Mouse (Mus musculus): Measurements from ENCODE around the gene F5.
A peak's percentile ranks its signal among the peaks of the same experiment; 100 is the strongest.
"Not testable (repeated sequence)": the region's sequence is repeated elsewhere in the genome, so short reads cannot be mapped to it uniquely, and the experiment has no call there.

The F5 gene

GRCm38 (mm10) chr1:164159781-164160180 is 8.1 kb downstream of the F5 start:
- DNase-seq (ENCODE audit: low spot score) = no peak

- DNase-seq (ENCODE audit: low spot score) = no peak
These were observed 11.1 kb downstream of the F5 start for GRCm38 (mm10) chr1:164162745-164163144.

- no peak for DNase-seq (ENCODE audit: low spot score)
These were observed 17.2 kb downstream of the F5 start for GRCm38 (mm10) chr1:164168818-164169217.

- DNase-seq (ENCODE audit: low spot score) = no peak
These were observed 18.8 kb downstream of the F5 start for GRCm38 (mm10) chr1:164170434-164170833.

DNA sequence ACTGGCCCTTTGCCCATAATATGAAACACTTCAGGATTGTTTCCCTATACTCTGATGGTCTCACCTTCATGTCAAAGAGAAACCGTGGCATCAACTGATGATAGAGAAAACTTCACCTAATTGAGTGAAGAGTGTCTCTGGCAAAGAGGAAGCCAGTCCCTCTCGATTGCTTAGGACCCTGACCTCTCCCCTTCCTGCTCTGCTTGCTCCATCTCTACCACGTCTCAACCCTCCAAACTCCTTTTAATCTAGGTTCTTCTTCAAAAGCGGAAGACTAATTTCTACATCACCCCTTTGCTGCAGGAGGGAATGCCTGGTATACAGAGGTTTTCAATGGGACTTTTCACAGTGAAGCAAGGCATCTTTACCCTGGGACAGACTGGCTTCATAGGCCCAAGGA is 21.5 kb downstream of the F5 start:
- DNase-seq (ENCODE audit: low spot score) = no peak

GRCm38 (mm10) chr1:164176856-164177255 is 25.2 kb downstream of the F5 start:
- no peak for DNase-seq (ENCODE audit: low spot score)

- no peak for DNase-seq (ENCODE audit: low spot score)
These were observed 26.8 kb downstream of the F5 start for GRCm38 (mm10) chr1:164178429-164178828.

GRCm38 (mm10) chr1:164184142-164184870 is 32.7 kb downstream of the F5 start:
- peak; percentile 61 for DNase-seq (ENCODE audit: low spot score)

DNA sequence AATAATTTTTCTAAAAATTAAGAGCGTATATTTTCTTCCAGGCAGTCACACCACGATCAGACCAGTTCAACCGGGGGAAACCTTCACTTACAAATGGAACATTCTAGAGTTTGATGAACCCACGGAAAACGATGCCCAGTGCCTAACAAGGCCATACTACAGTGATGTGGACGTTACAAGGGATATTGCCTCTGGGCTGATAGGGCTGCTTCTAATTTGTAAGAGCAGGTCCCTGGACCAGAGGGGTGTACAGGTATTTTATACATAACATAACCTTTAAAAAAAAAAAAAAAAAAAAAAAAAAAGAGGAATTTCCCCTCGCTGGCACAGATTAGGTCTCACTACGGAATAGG is 33.2 kb downstream of the F5 start:
- DNase-seq (ENCODE audit: low spot score) = no peak

GRCm38 (mm10) chr1:164185316-164185715 is 33.7 kb downstream of the F5 start:
- no peak for DNase-seq (ENCODE audit: low spot score)

- DNase-seq (ENCODE audit: low spot score) = no peak
These were observed 35.4 kb downstream of the F5 start for GRCm38 (mm10) chr1:164187002-164187560.

DNA sequence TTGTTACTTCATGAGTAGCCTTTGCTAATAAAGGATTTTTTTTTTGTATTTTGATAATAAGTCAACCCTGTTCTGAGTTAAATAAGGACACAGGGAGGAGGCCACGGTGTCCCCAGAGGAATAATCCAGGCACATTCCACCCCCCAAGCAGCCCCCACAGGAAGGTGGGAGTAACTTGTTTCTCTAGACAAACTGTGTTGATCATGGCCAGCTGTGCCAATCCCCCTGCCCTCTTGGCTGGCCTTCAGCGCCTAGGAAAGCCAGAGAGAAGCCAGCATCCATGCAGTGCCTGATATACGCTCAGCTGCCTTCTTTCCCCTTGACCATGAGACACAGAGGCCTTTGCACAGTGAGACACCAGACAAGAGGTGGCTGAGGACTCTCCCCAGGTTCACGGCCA is 47.9 kb downstream of the F5 start:
- no peak for DNase-seq (ENCODE audit: low spot score)

DNA sequence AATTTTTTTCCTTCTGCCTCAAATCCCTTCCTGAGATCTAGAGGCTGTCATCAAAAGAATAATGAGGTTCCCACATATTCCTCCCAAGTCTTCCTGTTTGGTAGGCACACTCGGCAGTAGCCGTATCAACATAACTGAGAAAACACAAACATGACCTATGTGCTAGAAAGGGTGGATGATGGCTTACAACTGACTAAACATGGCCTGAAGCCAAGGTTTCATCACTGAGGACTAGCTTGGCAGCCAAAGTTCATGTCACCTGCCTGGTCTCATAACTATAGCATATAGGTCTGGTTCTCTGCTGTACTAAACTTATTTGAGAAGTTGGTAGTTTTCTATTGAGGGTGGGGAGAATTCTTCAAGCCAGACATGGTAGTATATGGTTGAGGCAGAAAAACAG is 56.8 kb downstream of the F5 start:
- no peak for DNase-seq (ENCODE audit: low spot score)

DNA sequence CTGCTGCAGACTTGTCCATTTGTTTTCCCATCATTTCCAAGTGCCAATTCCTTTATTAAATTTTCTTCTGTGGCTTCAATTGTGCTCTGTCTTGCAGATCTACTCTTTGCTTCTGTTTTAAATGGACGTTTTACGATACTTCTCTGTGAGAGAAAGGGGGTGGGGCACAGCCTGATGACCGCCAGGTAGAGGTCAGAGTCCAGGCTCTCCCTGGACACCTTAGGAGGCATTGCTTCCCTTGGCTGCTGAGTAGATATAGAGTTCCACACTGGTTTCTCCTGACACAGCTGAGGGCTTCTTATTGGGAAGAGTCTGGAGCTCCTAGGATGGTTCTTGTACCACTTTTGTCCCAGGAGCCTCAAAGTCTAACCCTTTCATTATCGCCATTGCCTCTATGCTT is 59.3 kb downstream of the F5 start:
- DNase-seq (ENCODE audit: low spot score) = no peak

- no peak for DNase-seq (ENCODE audit: low spot score)
These were observed 61.0 kb downstream of the F5 start for GRCm38 (mm10) chr1:164212686-164213085.

DNA sequence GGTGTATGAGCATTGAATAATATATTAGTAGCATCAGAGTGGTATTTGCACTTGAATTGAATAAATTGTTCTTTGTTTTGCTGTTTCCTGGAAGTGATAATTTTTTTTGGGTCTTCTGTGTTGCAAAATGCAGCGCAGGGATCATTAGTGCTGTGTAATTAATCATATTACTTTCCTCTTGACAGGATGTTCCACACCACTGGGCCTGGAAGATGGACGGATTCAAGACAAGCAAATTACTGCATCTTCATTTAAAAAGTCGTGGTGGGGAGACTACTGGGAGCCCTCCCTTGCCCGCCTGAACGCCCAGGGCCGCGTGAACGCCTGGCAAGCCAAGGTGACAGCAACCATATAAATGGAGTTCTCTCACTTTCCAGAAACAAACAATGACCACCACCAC is 62.6 kb downstream of the F5 start:
- no peak for DNase-seq (ENCODE audit: low spot score)

DNA sequence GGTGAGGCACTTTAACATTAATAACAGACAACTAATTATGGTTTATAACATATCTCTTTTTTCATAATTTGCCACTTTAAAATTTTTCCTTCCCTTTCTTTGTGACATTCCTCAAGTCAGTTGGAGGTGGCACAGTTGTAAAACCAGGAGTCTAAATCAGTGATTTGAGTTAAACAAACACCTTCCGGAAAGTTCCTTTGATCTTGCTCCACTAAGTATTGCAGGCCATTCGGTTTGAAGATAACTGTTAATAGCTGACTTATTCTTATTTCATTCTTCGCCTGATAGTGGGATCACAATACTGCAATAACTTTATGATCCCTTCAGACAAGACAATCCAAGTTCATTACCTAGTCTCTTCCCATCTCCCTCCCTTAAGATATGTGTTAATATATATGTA is 63.5 kb downstream of the F5 start:
- no peak for DNase-seq (ENCODE audit: low spot score)

- peak; percentile 24 for DNase-seq (ENCODE audit: low spot score)
These were observed 63.9 kb downstream of the F5 start for GRCm38 (mm10) chr1:164215540-164215939.

GRCm38 (mm10) chr1:164217791-164218685 is 66.4 kb downstream of the F5 start:
- peak; percentile 20 for DNase-seq (ENCODE audit: low spot score)

GRCm38 (mm10) chr1:164220261-164220660 is 68.6 kb downstream of the F5 start:
- DNase-seq (ENCODE audit: low spot score) = no peak

DNA sequence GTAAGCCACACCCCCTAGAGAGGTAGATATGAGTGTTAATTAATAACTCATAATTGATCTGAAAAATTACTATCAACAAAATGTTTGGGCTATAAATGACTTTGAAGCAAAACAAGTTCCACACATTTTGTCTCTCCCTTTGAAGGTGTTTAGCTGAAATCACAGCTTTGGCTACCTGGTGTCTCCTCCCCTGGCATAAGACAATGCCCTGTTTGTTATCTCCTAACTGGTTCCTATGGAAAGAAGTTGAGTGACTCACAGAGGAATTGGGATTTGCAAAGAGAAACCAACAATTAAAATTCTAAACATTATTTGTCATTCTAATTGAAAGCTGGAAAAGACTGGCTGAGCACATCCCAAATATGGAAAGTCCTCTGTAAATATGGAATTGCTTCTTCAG is 71.5 kb downstream of the F5 start:
- DNase-seq (ENCODE audit: low spot score) = no peak

GRCm38 (mm10) chr1:164231937-164232570 is 80.4 kb downstream of the F5 start:
- not testable (repeated sequence) for DNase-seq (ENCODE audit: low spot score)

DNA sequence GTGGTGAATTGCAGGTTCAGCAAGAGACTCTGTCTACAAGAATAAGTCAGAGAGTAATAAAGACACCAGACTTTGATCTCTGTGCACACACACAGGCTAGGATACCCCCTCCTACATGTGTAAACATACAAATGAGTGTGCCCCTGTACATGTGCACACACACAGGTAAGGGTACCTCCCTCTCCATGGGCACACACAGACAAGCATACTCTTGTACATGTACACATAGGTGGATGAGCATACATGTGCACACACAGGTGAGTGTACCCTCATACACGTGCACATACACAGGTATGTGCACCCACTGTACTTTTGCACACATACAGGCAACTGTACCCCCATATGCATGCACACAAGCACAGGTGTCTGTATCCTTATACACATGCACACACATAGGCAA is 81.8 kb downstream of the F5 start:
- DNase-seq (ENCODE audit: low spot score) = no peak

All from lung, postnatal 25 days (tissue).